Mouse (Mus musculus) neural tube, embryonic 13.5 days (tissue): Measurements from ENCODE around the gene Tsen2. TPM values are rescaled to one million over a fixed set of nuclear protein-coding genes. Genes with fewer than 3 reads are reported as not detected.

ENCODE experiments used
- ATAC-seq: fragments of 200-750 bp; cut with Nextera tagmentation; 2 replicates; pipeline ENCODE4 v1.8.0; 2017; ENCODE audit warnings: low read depth, mild to moderate bottlenecking, moderate TSS enrichment, moderate library complexity
- H3K27ac ChIP-seq: fragments of 300-500 bp; sonication (generic); replicated peaks from 2 replicates; pipeline ENCODE4 v1.5.1; 2015; ENCODE audit warnings: moderate library complexity, mild to moderate bottlenecking, inconsistent platforms
- H3K27me3 ChIP-seq: fragments of 300-500 bp; sonication (generic); 2 replicates; pipeline ENCODE4 v1.6.1; 2015; ENCODE audit warnings: mild to moderate bottlenecking, inconsistent platforms
- H3K36me3 ChIP-seq: fragments of 300-500 bp; sonication (generic); 2 replicates; pipeline ENCODE4 v1.6.1; 2015; ENCODE audit warnings: mild to moderate bottlenecking, inconsistent platforms
- H3K4me1 ChIP-seq: fragments of 300-500 bp; sonication (generic); replicated peaks from 2 replicates; pipeline ENCODE4 v1.6.1; 2015; ENCODE audit warnings: inconsistent platforms
- H3K4me2 ChIP-seq: fragments of 300-500 bp; sonication (generic); 2 replicates; pipeline ENCODE4 v1.6.1; 2015; ENCODE audit warnings: inconsistent platforms, mild to moderate bottlenecking, moderate library complexity
- H3K4me3 ChIP-seq: fragments of 300-500 bp; sonication (generic); 2 replicates; pipeline ENCODE4 v1.5.1; 2015; ENCODE audit warnings: mild to moderate bottlenecking, inconsistent platforms
- H3K9ac ChIP-seq: fragments of 300-500 bp; sonication (generic); 2 replicates; pipeline ENCODE4 v1.6.1; 2015; ENCODE audit warnings: moderate library complexity, mild to moderate bottlenecking, inconsistent platforms
- H3K9me3 ChIP-seq: fragments of 300-500 bp; sonication (generic); 2 replicates; pipeline ENCODE4 v1.6.1; 2016; ENCODE audit warnings: inconsistent platforms
- WGBS: fragments of 180-500 bp; shearing (Covaris S2); methylation state at CpG from one replicate; pipeline ENCODE4 v1.1.7; 2015; 5-methylcytosine and 5-hydroxymethylcytosine counted together
- polyA plus RNA-seq: library from polyadenylated mRNA; unstranded; fragments of >200 nt; fragmentation: Nextera tagmentation; extraction: Ambion mirVana; gene quantifications from 2 replicates; pipeline ENCODE4 v1.2.1, GENCODE M21; 2015

Tsen2 gene
- polyA plus RNA-seq, 1 experiment from 2014 or later: 31.7 TPM

DNA sequence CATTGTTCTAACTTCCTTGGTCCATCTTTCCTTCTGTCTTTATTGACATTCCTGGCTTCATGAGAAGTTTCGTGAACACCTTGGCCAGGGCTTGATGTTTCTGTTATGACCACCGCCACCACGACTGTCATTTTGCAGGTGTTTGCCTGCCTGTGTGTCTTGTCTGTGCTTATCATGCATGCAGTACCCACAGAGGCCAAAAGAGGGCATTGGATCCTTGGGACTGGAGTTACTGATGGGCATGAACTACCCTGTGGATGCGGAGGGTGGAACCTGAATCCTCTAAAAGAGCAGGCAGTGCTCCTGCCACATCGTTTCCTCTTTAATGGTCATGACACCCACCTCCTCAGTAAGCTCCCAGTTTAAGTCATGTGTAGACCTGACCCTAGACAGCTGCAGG, 1.8 kb downstream of the Tsen2 start:
- WGBS: 92% methylated on average over 5 of the region's 5 CpGs
- peaks cover 13% of the 10 kb centered on the region for H3K4me1 ChIP-seq
- no peak for ATAC-seq

GRCm38 (mm10) chr6:115555485-115555884, 11.0 kb downstream of the Tsen2 start:
- no peak for ATAC-seq
- H3K4me1 ChIP-seq: no peaks in the 10 kb centered on the region
- H3K27ac ChIP-seq: no peak overlapping the region
- WGBS: 84% methylated on average over 5 of the region's 5 CpGs
- H3K4me2 ChIP-seq: no peak overlapping the region
- H3K9me3 ChIP-seq: no peaks in the 10 kb centered on the region
- peaks cover 78% of the 10 kb centered on the region for H3K36me3 ChIP-seq
- no peak overlapping the region for H3K4me3 ChIP-seq
- H3K27me3 ChIP-seq: no peaks in the 10 kb centered on the region
- no peak overlapping the region for H3K9ac ChIP-seq

More for the DNA sequence above, 1.8 kb downstream of the Tsen2 start:
- H3K4me3 ChIP-seq: no peak overlapping the region
- H3K4me2 ChIP-seq: no peak overlapping the region
- no peaks in the 10 kb centered on the region for H3K27me3 ChIP-seq
- H3K36me3 ChIP-seq: peaks cover 33% of the 10 kb centered on the region
- H3K9ac ChIP-seq: no peak overlapping the region
- H3K9me3 ChIP-seq: no peaks in the 10 kb centered on the region
- no peak overlapping the region for H3K27ac ChIP-seq

DNA sequence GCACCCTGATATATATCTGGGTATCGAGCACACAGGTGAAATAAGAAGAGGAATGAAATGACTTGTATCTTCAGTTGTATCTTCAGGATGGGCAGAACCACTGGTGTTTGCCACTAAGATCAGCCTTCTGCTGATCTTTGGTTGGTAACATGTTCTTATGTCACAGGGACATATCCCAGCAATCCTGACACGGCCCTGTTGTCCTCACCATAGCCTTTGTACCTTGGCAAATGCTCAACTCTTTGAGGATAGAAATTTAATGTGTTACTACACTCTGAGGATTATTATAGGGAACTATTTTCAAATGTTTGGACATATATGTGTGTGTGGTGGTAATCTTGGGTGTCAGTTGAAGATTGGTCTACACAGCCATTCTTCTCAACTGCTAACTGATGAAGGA, 13.7 kb downstream of the Tsen2 start:
- H3K4me3 ChIP-seq: no peak overlapping the region
- ATAC-seq: no peak
- H3K4me2 ChIP-seq: no peak overlapping the region
- H3K27me3 ChIP-seq: no peaks in the 10 kb centered on the region
- H3K9ac ChIP-seq: no peak overlapping the region
- no peak overlapping the region for H3K27ac ChIP-seq
- H3K9me3 ChIP-seq: no peaks in the 10 kb centered on the region
- WGBS: 95% methylated on average over 2 of the region's 2 CpGs
- H3K36me3 ChIP-seq: peaks cover 78% of the 10 kb centered on the region
- no peaks in the 10 kb centered on the region for H3K4me1 ChIP-seq

GRCm38 (mm10) chr6:115559651-115560632, 15.5 kb downstream of the Tsen2 start:
- WGBS: 74% methylated on average over 21 of the region's 21 CpGs
- no peak for ATAC-seq

GRCm38 (mm10) chr6:115565479-115566045, 21.1 kb downstream of the Tsen2 start:
- Histone ChIP-seq H3K4me1 (no peaks in the 10 kb centered on the region), H3K36me3 (peaks cover 93% of the 10 kb centered on the region), H3K4me2 (no peak overlapping the region), H3K27ac (no peak overlapping the region), H3K9me3 (no peaks in the 10 kb centered on the region), H3K4me3 (no peak overlapping the region), H3K9ac (no peak overlapping the region), H3K27me3 (no peaks in the 10 kb centered on the region)
- 91% methylated on average over 6 of the region's 6 CpGs for WGBS
- ATAC-seq: no peak

More at GRCm38 (mm10) chr6:115559651-115560632, 15.5 kb downstream of the Tsen2 start:
- no peak overlapping the region for H3K9ac ChIP-seq
- no peaks in the 10 kb centered on the region for H3K9me3 ChIP-seq
- no peaks in the 10 kb centered on the region for H3K27me3 ChIP-seq
- no peak overlapping the region for H3K27ac ChIP-seq
- H3K36me3 ChIP-seq: peaks cover 75% of the 10 kb centered on the region
- no peaks in the 10 kb centered on the region for H3K4me1 ChIP-seq
- no peak overlapping the region for H3K4me2 ChIP-seq
- no peak overlapping the region for H3K4me3 ChIP-seq

DNA sequence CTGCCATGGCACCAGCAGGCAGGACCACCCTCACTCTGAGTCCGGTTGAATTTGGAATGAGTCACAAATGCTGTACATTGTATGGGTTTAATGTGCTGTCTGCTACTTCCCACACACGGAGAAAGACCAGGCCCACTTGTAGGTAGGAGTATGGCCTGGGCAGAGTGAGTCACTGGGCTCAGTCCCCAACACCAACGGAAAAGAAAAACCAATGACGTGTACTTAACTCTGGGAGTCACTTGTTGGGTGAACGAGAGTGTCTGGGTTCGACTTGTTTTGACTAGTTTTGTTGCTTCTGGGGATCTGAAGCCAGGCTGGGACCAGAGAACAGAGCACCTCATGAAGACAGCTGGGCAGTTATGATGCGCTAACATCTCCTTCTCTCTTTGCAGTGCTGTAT, 29.7 kb downstream of the Tsen2 start:
- H3K4me2 ChIP-seq: no peak overlapping the region
- H3K9me3 ChIP-seq: no peaks in the 10 kb centered on the region
- peaks cover 94% of the 10 kb centered on the region for H3K36me3 ChIP-seq
- H3K27ac ChIP-seq: no peak overlapping the region
- H3K9ac ChIP-seq: no peak overlapping the region
- ATAC-seq: no peak
- no peak overlapping the region for H3K4me3 ChIP-seq
- H3K27me3 ChIP-seq: no peaks in the 10 kb centered on the region
- 91% methylated on average over 7 of the region's 7 CpGs for WGBS
- no peaks in the 10 kb centered on the region for H3K4me1 ChIP-seq

- H3K27me3 ChIP-seq: no peaks in the 10 kb centered on the region
- peaks cover 90% of the 10 kb centered on the region for H3K36me3 ChIP-seq
- H3K4me2 ChIP-seq: no peak overlapping the region
- no peak overlapping the region for H3K9ac ChIP-seq
- WGBS: 92% methylated on average over 5 of the region's 5 CpGs
- no peak overlapping the region for H3K27ac ChIP-seq
- no peak overlapping the region for H3K4me3 ChIP-seq
- H3K9me3 ChIP-seq: no peaks in the 10 kb centered on the region
- ATAC-seq: no peak
- H3K4me1 ChIP-seq: no peaks in the 10 kb centered on the region
Observed at GRCm38 (mm10) chr6:115577407-115577806, 32.9 kb downstream of the Tsen2 start.

DNA sequence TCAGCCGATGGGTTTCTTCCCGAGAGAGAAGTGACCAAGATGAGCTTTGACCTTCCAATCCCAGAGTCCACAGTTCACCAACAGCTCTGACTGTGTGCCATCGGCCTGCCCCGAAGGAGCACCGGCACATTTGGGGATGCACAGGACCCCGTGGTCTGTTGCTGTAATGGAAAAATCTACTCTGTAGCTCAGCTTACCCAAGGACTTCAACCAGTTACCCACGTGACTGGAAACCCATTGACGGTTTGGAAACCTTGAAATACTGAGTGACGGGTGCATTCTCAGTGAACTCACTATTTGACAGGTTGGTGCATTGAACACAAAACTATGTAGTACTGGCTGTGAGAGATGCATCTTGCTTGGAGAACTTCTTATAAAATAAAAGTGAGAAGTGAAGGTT, 33.5 kb downstream of the Tsen2 start:
- no peak overlapping the region for H3K4me2 ChIP-seq
- H3K4me3 ChIP-seq: no peak overlapping the region
- WGBS: 95% methylated on average over 9 of the region's 9 CpGs

GRCm38 (mm10) chr6:115580810-115581209, 36.3 kb downstream of the Tsen2 start:
- WGBS: 87% methylated on average over 3 of the region's 3 CpGs
- ATAC-seq: no peak
- H3K36me3 ChIP-seq: peaks cover 59% of the 10 kb centered on the region

More for the DNA sequence above, 33.5 kb downstream of the Tsen2 start:
- Histone ChIP-seq H3K27me3 (no peaks in the 10 kb centered on the region), H3K4me1 (no peaks in the 10 kb centered on the region), H3K36me3 (peaks cover 85% of the 10 kb centered on the region), H3K9me3 (no peaks in the 10 kb centered on the region), H3K9ac (no peak overlapping the region), H3K27ac (no peak overlapping the region)
- no peak for ATAC-seq

DNA sequence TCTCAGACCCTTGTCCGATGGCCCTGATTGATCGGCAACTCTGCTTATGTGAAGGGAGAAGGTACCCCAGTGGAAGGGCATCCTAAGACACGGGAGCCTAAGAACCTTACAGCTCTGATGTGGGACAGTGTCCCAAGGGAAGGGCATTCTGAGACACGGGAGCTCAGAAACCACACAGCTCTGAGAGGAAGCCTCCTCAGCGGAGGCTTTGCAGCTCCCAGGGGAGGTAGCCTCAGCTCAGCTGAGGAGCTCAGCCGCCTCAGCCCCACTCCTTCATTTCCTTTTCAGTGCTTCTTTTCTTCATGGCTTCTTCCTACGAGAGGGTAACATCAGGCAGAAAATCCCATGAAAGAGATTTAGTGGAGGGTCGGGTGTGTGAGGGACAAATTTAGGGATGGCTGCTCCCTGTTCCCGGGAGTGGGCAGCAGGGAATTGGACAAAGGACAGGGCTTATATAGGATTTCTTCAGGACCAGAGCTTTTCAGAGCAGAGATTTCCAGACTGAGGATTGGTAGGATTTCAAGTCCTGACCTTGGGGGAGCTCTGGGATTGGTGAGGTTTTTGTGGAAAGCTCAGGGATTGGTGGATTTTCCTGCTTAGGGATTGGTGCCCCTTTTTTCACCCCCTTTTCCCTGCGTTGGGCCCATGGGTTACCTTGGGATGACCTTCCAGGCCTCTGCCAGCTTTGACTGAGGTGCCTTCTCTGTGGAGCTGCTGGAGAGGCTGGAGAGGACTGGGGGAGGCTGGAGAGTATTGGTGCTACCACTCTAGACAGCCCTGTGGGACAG, 38.1 kb downstream of the Tsen2 start:
- H3K36me3 ChIP-seq: peaks cover 42% of the 10 kb centered on the region
- H3K9me3 ChIP-seq: no peaks in the 10 kb centered on the region
- WGBS: 87% methylated on average over 10 of the region's 10 CpGs
- ATAC-seq: no peak
- H3K9ac ChIP-seq: no peak overlapping the region
- no peak overlapping the region for H3K4me3 ChIP-seq
- H3K4me1 ChIP-seq: no peaks in the 10 kb centered on the region
- H3K27ac ChIP-seq: no peak overlapping the region
- H3K4me2 ChIP-seq: no peak overlapping the region
- H3K27me3 ChIP-seq: no peaks in the 10 kb centered on the region

More at GRCm38 (mm10) chr6:115580810-115581209, 36.3 kb downstream of the Tsen2 start:
- Histone ChIP-seq H3K4me3 (no peak overlapping the region), H3K4me1 (no peaks in the 10 kb centered on the region), H3K27me3 (no peaks in the 10 kb centered on the region), H3K27ac (no peak overlapping the region), H3K9me3 (no peaks in the 10 kb centered on the region), H3K9ac (no peak overlapping the region), H3K4me2 (no peak overlapping the region)

- Histone ChIP-seq H3K4me3 (no peak overlapping the region), H3K36me3 (peaks cover 31% of the 10 kb centered on the region), H3K9ac (no peak overlapping the region), H3K9me3 (no peaks in the 10 kb centered on the region), H3K27ac (no peak overlapping the region), H3K27me3 (no peaks in the 10 kb centered on the region), H3K4me2 (no peak overlapping the region), H3K4me1 (no peaks in the 10 kb centered on the region)
- no peak for ATAC-seq
- 72% methylated on average over 6 of the region's 6 CpGs for WGBS
Observed at GRCm38 (mm10) chr6:115583430-115584125, 39.1 kb downstream of the Tsen2 start.
